Mouse (Mus musculus) megakaryocyte, embryonic 14.5 days (primary cell): ENCODE results near the gene Cbx6.

Source experiments
- FLI1 ChIP-seq: IDR thresholded peaks from 2 replicates; pipeline ENCODE4 v1.6.1; 2012; ENCODE audit warnings: low read length, inconsistent platforms, mixed read lengths
- GATA1 ChIP-seq: IDR thresholded peaks from 3 replicates; pipeline ENCODE4 v1.6.1; 2012; ENCODE audit warnings: mixed read lengths, low read length, inconsistent platforms, borderline replicate concordance

DNA sequence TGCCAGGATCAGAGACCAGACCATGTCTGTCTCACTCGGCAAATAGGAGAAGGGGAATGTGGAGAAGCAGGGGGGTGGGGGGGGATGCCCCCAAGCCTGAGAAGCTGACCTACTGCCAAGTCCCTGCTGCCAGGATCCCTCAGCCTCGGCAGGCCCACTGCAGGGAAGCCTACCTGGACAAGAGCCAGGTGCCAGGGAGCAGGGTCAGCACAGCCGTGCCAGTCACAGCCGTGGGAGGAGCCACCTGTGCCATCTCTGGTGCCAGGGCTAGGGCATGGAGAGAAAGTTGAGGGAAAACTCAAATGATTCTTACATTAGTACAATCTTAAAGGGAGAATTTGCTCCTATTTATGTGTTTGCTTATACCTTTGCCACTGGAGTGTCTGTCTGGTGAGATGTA, 32.2 kb downstream of the Cbx6 start:
- no peak for TF ChIP-seq FLI1
- TF ChIP-seq GATA1, result no peak
